Mouse (Mus musculus) myocyte (in vitro differentiated cells): ENCODE measurements around the gene Smarcc1.

Source experiments
- CEBPB ChIP-seq: IDR thresholded peaks from 2 replicates; pipeline ENCODE4 v1.6.1; 2011; ENCODE audit warnings: mild to moderate bottlenecking, moderate library complexity; ENCODE audit not compliant: poor library complexity, insufficient read depth, severe bottlenecking
- MAX ChIP-seq: IDR thresholded peaks from one replicate; pipeline ENCODE4 v1.6.1; 2011; ENCODE audit warnings: low read depth, mild to moderate bottlenecking, control low read depth
- MYOD1 ChIP-seq, 3 experiments: IDR thresholded peaks; one replicate each; pipeline ENCODE4 v1.6.1; 2011; ENCODE audit warnings: control low read depth in 2 of 3, low read depth in 2 of 3, mild to moderate bottlenecking in 2 of 3, moderate library complexity in 1 of 3; ENCODE audit not compliant: insufficient read length in 2 of 3, control insufficient read depth in 1 of 3
- MYOG ChIP-seq, 3 experiments: IDR thresholded peaks; one replicate each; pipeline ENCODE4 v1.6.1; 2011; ENCODE audit warnings: control low read depth in 2 of 3, low read depth in 2 of 3, mild to moderate bottlenecking in 2 of 3; ENCODE audit not compliant: insufficient read length in 2 of 3, control insufficient read depth in 1 of 3, insufficient read depth in 1 of 3
- POLR2A ChIP-seq: IDR thresholded peaks from one replicate; pipeline ENCODE4 v1.6.1; 2011; ENCODE audit warnings: low read depth, mild to moderate bottlenecking, control low read depth, moderate library complexity; ENCODE audit not compliant: insufficient read length
- POLR2AphosphoS2 ChIP-seq: IDR thresholded peaks from one replicate; pipeline ENCODE4 v1.6.1; 2011; ENCODE audit warnings: low read depth, control low read depth; ENCODE audit not compliant: insufficient read length
- TCF3 ChIP-seq: IDR thresholded peaks from one replicate; pipeline ENCODE4 v1.6.1; 2011; ENCODE audit warnings: low read depth, control low read depth; ENCODE audit not compliant: insufficient read length

- TF ChIP-seq POLR2A = no peak
- no peak for TF ChIP-seq MYOG (IDR thresholded peaks at IDR 0.05; ENCODE audit: control insufficient read depth in 1 of 3, insufficient read depth in 1 of 3, insufficient read length in 2 of 3, low read depth in 2 of 3)
- TF ChIP-seq POLR2AphosphoS2 = no peak
- TF ChIP-seq CEBPB = no peak
- no peak for TF ChIP-seq MAX
- no peak for TF ChIP-seq TCF3
- no peak for TF ChIP-seq MYOD1 (IDR thresholded peaks at IDR 0.05; ENCODE audit: control insufficient read depth in 1 of 3, insufficient read length in 2 of 3, low read depth in 2 of 3)
Measured at GRCm38 (mm10) chr9:110244567-110244888, 127.0 kb downstream of the Smarcc1 start.
